Mouse (Mus musculus) cerebellum, adult 2 months (tissue): ENCODE data around the gene Isca2.

Source experiments
- CTCF ChIP-seq: fragments of 200-500 bp; IDR thresholded peaks from 2 replicates; pipeline ENCODE4 v1.5.1; 2011; ENCODE audit warnings: low read depth, mild to moderate bottlenecking, control low read depth, low read length, moderate library complexity, borderline replicate concordance; ENCODE audit not compliant: insufficient read depth
- POLR2A ChIP-seq: fragments of 200-500 bp; IDR thresholded peaks from 2 replicates; pipeline ENCODE4 v1.6.1; 2011; ENCODE audit warnings: low read length, control low read depth, borderline replicate concordance; ENCODE audit not compliant: insufficient read depth

GRCm38 (mm10) chr12:84792629-84793028 is 19.6 kb downstream of the Isca2 start:
- TF ChIP-seq CTCF (no peak), POLR2A (no peak)
